Mouse (Mus musculus): ENCODE data around the gene Mpg.

Gene Mpg

GRCm38 (mm10) chr11:32201922-32202685, 24.2 kb upstream of the Mpg start:
- no peak for DNase-seq (ENCODE audit: low spot score)

- DNase-seq (ENCODE audit: low spot score): peak; percentile 99
Measured at GRCm38 (mm10) chr11:32205058-32205873, 21.0 kb upstream of the Mpg start, which contains the start of gene Snrnp25. Gene Snrnp25, plus strand, starts transcription at chr11:32205415.

DNA sequence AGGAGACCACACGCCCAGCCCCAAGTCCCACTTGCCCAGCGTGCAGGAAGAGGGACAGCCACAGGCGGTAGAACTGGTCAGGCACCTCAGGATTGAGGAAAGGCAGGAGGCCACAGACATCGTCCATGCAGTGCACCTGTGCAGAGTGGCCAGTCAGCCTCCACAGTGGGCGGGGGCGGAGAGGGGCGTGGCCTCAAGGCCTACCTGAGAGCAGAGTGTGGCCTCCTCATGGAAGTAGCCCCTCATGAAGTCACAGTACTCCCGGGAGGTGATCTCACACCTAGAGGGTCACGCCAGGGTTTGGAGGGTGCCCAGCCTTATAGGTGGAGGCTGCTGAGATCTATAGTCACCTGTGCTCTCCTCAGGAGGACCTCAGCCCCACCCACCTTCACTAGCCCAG, 15.7 kb upstream of the Mpg start:
- DNase-seq (ENCODE audit: low spot score): no peak

- no peak for DNase-seq (ENCODE audit: low spot score)
Measured at GRCm38 (mm10) chr11:32215372-32216162, 10.7 kb upstream of the Mpg start.

- peak; percentile 71 for DNase-seq (ENCODE audit: low spot score)
Measured at GRCm38 (mm10) chr11:32216851-32217250, 9.5 kb upstream of the Mpg start.

GRCm38 (mm10) chr11:32218501-32219050, 7.7 kb upstream of the Mpg start:
- DNase-seq (ENCODE audit: low spot score): no peak

DNA sequence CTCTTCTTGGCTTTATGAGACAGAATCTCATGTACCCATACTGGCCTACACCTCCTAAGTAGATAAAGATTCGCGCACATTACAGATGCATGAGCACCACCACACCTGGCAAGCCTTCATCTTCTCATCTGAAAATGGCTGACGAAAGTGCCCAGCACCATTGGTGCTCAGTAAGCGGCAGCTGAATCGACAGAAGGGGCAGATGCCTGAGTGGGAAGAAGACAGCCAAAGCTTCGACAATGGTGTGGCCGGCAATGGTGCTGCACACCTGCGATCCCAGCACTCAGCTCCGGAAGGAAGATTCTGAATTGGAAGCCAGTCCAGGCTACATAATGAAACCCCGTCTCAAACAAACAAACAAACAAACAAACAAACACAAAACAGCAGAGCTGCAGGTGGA, 7.0 kb upstream of the Mpg start:
- no peak for DNase-seq (ENCODE audit: low spot score)

DNA sequence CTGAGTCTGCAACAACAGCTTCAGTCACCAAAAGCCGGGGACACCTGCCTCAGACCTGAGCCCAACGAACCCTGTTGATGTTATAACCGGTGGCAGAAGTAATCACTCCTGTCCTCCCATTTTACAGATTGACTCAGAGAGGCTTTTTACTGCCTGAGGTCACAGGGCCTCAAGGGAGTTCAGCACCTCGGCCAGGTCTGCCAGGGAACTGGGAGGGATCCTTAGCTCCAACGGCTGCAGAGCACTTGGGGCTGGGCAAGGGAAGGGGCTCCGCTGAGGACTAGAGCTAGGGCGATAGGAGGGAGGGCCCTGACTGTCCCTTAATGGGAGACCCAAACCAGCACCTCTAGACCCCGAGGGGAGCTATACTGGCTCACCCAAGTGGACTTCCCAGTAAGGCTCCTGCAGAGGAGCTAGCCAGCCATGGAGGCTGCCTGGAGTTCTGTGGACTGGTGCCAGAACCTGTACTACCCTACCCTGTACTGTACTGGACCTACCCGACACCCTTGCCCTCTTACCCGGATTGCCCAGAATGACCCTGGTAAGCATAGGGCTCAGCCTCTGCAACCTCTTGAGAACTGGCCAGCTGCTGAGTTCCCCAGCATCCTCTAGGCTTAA, 5.6 kb upstream of the Mpg start:
- DNase-seq (ENCODE audit: low spot score): no peak

- DNase-seq (ENCODE audit: low spot score): peak; percentile 68
Measured at GRCm38 (mm10) chr11:32221225-32221950, 4.9 kb upstream of the Mpg start.

DNA sequence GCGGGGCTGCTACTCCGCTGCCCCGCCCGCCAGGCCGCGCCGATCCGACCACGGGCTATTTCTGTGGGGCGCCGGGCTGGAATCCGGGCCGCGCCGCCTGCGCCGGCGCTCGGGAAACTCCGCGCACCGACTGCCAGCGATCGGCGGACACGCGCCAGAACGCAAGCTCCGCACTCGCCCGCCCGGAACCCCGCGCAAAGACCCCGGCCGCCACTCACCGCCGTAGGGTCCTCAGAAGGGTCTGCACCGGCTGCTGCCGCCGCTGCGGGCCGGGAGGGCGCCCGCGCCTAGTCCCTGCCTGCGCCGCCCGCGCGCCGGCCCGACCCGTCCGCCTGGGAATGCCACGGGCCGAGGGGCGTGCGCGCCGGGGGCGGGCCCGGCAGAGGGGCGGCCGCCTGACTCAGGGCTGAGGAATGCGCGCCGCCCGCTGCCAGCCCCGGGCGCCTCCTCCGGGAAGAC, 4.3 kb upstream of the Mpg start, which contains the start of gene Rhbdf1:
Rhbdf1 (minus strand) TSS at position 350 of the 459 bp plus-strand sequence.
- DNase-seq (ENCODE audit: low spot score): peak; percentile 63

DNA sequence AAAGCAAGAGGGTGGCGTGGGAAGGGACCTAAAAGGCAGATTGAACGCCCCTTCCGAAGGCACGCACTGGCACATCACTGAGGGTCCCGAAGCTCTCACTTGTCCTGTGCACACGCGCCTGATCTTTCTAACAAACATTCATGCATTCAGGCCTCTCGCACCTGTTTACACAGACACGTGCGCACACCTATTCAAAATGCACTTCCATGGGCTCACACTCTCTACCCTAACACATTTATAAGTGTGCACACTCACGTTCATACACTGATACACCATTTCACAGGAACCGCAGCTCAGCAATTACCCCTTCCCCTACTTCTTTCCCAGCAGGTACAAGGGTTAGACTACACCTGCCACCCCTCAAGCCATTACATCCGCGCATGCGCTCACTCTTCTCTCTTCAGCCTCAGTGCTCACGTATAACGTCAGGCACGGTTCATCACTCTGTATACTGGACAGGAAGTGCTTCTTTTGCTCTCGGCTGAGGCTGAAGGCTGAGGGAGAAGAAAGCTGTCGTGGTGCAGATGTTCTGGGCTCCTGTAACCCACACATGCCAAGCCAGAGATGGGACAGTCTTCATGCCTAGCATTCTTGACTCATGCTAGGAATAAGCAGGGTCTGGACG, 3.6 kb upstream of the Mpg start:
- DNase-seq (ENCODE audit: low spot score): peak; percentile 51

DNA sequence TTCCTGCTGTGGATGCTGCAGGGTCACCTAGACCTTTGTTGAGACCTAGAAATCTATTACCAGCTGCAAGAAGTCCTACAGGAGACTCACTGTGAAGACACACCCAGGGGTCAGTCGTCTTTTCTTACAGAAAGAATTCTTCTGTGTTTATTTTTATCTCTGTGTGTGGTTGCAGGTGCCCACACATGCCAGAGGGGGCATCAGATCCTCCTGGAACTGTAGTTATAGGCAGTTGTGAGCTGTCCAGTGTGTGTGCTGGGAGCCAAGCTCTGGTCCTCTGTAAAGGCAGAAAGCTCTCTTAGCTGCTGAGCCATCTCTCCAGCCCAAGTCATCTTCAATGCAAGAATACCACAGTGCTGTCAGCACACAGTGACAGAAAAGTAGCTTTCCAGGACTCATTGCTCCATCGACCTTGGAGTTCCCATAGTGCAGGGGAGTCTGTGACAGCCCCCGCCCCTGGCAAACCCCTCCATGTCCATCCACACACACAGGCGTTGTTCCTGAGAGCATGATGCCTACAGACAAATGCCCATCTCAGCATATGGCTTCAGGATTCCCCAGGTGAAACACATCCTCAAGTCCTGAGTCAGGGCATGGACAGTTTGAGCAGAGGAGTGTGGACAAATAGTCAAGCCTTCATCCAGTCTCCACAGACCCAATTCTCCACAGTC, 2.9 kb upstream of the Mpg start:
- DNase-seq (ENCODE audit: low spot score): no peak

- no peak for DNase-seq (ENCODE audit: low spot score)
Measured at GRCm38 (mm10) chr11:32224468-32225139, 1.7 kb upstream of the Mpg start.

GRCm38 (mm10) chr11:32225222-32226104, 842 bp upstream of the Mpg start:
- DNase-seq (ENCODE audit: low spot score): no peak

GRCm38 (mm10) chr11:32227041-32227440, 736 bp downstream of the Mpg start:
- no peak for DNase-seq (ENCODE audit: low spot score)

DNA sequence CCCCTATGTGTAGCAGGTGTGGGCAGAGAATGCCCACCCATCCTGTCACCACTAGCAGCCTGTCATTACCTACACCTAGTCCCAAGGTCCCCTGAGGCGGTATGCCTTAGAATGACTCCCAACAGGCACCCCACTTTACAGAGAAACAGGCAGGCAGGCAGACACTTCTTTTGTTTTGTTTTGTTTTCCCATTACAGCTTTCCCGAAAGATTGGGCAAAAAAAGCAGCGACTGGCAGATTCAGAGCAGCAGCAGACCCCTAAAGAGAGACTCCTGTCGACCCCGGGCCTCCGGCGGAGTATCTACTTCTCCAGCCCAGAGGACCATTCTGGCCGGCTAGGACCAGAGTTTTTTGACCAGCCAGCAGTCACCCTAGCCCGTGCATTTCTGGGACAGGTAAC, 1.2 kb downstream of the Mpg start:
- DNase-seq (ENCODE audit: low spot score): no peak

DNA sequence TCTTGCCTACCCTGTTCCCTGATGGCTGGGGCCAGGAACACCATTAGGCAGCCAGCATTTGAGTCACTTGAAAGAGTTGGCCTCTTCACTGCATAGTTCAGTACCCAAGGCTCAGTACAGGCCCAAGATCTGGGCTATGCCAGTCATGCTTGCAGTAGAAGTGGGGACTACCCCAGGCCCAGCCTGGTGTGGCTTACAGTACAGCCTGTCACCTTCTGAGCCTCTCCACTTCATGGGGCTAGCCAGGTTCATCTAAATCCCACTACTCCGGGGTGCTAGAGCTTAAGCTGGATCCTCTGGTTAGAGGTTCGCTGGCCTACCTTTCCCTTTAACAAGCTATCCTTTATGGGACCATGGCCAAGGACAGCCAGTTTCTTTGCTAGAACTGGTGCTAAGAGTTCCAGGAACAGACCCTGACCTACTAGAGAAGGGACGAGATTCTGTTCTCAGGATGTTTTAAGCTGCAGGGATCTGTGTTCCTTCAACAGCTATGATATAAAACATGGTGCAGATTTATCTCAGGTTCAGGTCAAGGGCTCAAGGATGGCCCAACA, 2.1 kb downstream of the Mpg start:
- DNase-seq (ENCODE audit: low spot score): no peak

DNA sequence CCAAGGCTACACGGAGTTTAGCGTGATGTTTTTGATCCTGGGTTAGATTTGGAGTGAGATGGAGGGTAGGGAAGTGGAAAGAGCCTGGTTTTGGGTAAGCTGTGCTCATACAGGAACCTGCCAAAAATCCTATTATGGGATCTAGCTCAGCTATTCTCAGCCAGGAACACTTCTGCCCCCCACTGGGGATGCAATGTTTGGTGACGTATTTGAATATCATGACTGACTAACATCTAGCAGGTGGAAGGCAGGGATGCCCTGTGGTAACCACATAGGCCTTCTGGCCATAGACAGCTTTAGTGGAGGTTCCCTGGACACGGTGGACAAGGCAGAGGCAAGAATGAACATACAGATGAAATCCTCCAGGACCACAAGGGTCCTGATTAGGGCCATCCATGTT, 3.9 kb downstream of the Mpg start:
- DNase-seq (ENCODE audit: low spot score): no peak

Measured in retina, embryonic 14.5 days (tissue).